Mouse (Mus musculus) ES-Bruce4 (cell line): ENCODE measurements around the gene Gm28269.

Experiments used
- CTCF ChIP-seq: IDR thresholded peaks from one replicate; pipeline ENCODE4 v1.8.1; 2011; ENCODE audit warnings: low read depth, low read length
- EP300 ChIP-seq: IDR thresholded peaks from 2 replicates; pipeline ENCODE4 v1.6.1; 2011; ENCODE audit warnings: low read depth, low read length; ENCODE audit not compliant: insufficient read depth
- POLR2A ChIP-seq: IDR thresholded peaks from one replicate; pipeline ENCODE4 v1.8.1; 2011; ENCODE audit warnings: low read length; ENCODE audit not compliant: insufficient read depth

DNA sequence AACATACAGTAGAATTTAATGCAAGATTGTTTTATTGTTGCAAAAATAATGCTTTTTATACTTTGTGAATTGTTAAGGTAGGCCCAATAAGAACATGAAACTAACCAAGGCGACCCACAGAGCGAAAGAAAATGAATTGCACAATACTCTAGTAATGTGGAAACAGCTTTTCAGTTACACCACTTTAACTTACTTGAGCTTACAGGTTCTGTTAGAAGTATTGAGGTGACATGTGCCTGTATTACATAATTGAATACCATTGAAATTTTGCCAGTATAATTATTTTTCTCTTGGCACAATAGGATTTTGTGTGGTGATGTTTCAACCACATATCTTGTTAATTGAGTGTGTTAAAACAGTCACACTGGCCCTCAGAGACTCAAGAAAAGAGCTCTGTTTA is 28.0 kb downstream of the Gm28269 start:
- TF ChIP-seq POLR2A (no peak), CTCF (no peak), EP300 (no peak)
